Mouse (Mus musculus) heart, adult 18-20 months (tissue): Measurements from ENCODE around the gene Abca13. TPM values are rescaled to one million over a fixed set of nuclear protein-coding genes. Genes with fewer than 3 reads are reported as not detected.

Source experiments
- DNase-seq, 2 experiments: peaks; one replicate each; pipeline ENCODE4 v3.0.0; 2021 to 2022; ENCODE audit warnings: mixed read lengths in 1 of 2
- total RNA-seq, 2 experiments: library from RNA; stranded (reverse); gene quantifications; 2 replicates each; pipeline ENCODE4 v1.2.3; 2021

Abca13 gene
- total RNA-seq, 2 experiments from 2014 or later, result 0.05 TPM; not detected in 1

DNA sequence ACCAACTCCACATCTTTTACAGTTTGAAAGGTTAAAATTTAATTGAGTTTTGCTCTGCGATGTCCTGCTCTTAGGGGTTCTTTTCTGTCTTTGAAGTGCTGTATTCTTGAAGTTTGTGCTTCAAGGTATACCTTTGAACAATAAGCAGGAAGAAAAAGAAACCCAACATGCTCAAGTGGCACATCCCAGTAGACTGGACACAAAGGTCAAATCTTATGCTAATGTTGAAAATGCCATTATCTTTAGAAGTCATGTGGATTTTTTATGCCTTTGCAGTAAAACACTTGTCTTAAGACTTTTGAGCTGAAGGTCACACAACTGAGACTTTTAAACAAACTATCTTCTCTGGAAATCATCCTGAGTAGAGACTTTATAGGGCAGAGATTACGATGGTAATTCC lies 493.2 kb downstream of the Abca13 start:
- no peak for DNase-seq

DNA sequence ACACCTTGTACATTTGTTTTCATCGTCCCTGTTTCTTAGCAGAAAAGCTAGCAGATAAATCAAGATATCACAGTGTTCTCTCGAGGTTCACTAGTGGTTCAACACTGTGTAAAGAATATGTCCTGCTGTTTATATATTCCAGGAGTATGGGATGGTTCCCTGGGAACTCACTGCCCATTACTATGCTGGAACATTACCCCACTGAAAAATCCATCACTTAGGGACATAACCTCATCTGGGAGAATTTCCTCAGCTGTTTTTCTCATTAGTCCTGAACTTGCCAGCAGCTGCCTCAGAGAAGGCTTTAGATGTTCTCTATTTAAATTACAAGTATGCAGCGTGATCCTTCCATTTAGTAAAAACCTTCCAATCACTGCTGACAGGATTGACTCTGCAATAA lies 513.4 kb downstream of the Abca13 start:
- DNase-seq, result no peak

DNA sequence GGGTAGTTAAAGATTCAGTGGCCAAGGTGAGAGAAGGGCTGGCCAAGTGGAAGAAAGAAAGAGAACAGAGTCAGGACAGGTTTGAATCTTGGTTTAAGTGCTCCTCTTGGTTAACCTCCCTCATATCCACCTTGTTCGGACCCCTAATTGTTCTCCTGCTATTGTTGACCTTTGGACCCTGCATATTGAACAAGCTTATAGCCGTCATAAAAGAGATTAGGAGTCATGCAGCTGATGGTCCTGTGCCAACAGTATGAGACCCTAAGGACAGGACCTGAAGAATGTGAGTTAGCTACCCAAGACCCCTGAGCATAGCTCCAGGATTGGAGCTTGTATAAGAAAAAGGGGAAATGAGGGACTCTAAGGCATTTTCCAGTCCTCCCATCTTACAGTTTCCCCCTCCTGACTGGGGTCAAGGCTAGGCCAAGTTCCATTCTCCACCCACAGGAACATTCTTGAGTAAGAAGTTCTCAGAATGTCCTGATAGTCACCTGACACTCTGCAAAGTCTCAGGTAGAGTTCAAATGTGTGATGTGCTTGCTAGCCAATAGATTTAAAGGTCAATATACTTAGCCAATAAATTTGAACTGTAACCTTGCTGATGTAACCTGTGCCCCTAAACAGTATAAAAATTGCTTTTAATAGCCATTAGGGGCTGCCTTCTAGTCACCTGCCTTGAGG lies 536.2 kb downstream of the Abca13 start:
- DNase-seq, result no peak

DNA sequence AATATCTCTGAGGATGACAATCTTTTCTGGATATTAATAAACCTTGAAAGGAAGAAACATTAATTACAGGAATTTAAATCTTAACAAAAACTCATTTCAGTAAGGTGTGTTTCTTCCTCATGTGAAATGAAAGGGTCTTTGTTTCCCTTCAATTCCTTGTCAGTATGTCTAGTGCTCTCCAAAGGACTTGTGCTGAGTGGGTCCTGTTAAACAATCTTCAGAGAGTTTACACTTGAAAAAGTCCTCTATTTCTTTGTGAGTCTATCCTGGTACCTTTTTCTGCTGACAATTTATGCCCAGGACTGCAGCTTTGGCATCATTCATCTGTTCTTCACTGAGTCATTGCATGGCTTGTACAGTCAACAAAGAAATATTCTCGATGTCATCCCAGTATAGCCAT lies 539.6 kb downstream of the Abca13 start:
- DNase-seq, result no peak

Other genes starting within 250 kb of the Abca13 start
- not detected for gene Pkd1l1, start 218.7 kb upstream of the Abca13 start, total RNA-seq
- gene Hus1, start 180.8 kb upstream of the Abca13 start, total RNA-seq, result 10 to 100 TPM; 10.4 to 10.7 TPM
- 1 to 10 TPM in 1 of 2 experiments, under 1 TPM in 1; 0.57 to 1.0 TPM for gene Gm11992, start 143.3 kb upstream of the Abca13 start, total RNA-seq
- gene Sun3, start 143.0 kb upstream of the Abca13 start, total RNA-seq, result 1 to 10 TPM; 2.4 to 2.8 TPM
- gene Upp1, start 73.8 kb upstream of the Abca13 start, total RNA-seq, result 1 to 10 TPM; 4.2 to 6.8 TPM